Mouse (Mus musculus): ENCODE results near the gene Srsf3.
"Not testable (repeated sequence)": the region's sequence is repeated elsewhere in the genome, so short reads cannot be mapped to it uniquely, and the experiment has no call there.

GRCm38 (mm10) chr17:29041632-29042031 lies 9.2 kb downstream of the Srsf3 start:
- TF ChIP-seq CTCF, EP300 (IDR thresholded peaks at IDR 0.05; ENCODE audit: low read depth): not testable (repeated sequence)
